Mouse (Mus musculus) forebrain, embryonic 15.5 days (tissue): ENCODE data around the gene Magix. TPM values are rescaled to one million over a fixed set of nuclear protein-coding genes. Genes with fewer than 3 reads are reported as not detected.
"Not testable (repeated sequence)": the region's sequence is repeated elsewhere in the genome, so short reads cannot be mapped to it uniquely, and the experiment has no call there.

Experiments
- ATAC-seq: fragments of 200-750 bp; cut with Nextera tagmentation; replicated peaks from 2 replicates; pipeline ENCODE4 v1.8.0; 2017; ENCODE audit warnings: mild to moderate bottlenecking, moderate TSS enrichment, moderate library complexity
- H3K27ac ChIP-seq: fragments of 300-500 bp; sonication (generic); replicated peaks from 2 replicates; pipeline ENCODE4 v1.5.1; 2015; ENCODE audit warnings: mild to moderate bottlenecking, inconsistent platforms
- H3K27me3 ChIP-seq: fragments of 300-500 bp; sonication (generic); 2 replicates; pipeline ENCODE4 v1.6.1; 2015; ENCODE audit warnings: inconsistent platforms
- H3K36me3 ChIP-seq: fragments of 300-500 bp; sonication (generic); 2 replicates; pipeline ENCODE4 v1.6.1; 2015; ENCODE audit warnings: mild to moderate bottlenecking, inconsistent platforms
- H3K4me1 ChIP-seq: fragments of 300-500 bp; sonication (generic); 2 replicates; pipeline ENCODE4 v1.6.1; 2015; ENCODE audit warnings: inconsistent platforms
- H3K4me2 ChIP-seq: fragments of 300-500 bp; sonication (generic); replicated peaks from 2 replicates; pipeline ENCODE4 v1.6.1; 2015; ENCODE audit warnings: mild to moderate bottlenecking, inconsistent platforms
- H3K4me3 ChIP-seq: fragments of 300-500 bp; sonication (generic); 2 replicates; pipeline ENCODE4 v1.5.1; 2015; ENCODE audit warnings: mild to moderate bottlenecking, inconsistent platforms
- H3K9ac ChIP-seq: fragments of 300-500 bp; sonication (generic); replicated peaks from 2 replicates; pipeline ENCODE4 v1.6.1; 2015; ENCODE audit warnings: mild to moderate bottlenecking, inconsistent platforms
- H3K9me3 ChIP-seq: fragments of 300-500 bp; sonication (generic); 2 replicates; pipeline ENCODE4 v1.6.1; 2016; ENCODE audit warnings: inconsistent platforms
- WGBS: fragments of 180-500 bp; shearing (Covaris S2); methylation state at CpG from one replicate; pipeline ENCODE4 v1.1.7; 2015; ENCODE audit warnings: mixed read lengths; 5-methylcytosine and 5-hydroxymethylcytosine counted together
- polyA plus RNA-seq: library from polyadenylated mRNA; unstranded; fragments of >200 nt; fragmentation: Nextera tagmentation; extraction: Ambion mirVana; gene quantifications from 2 replicates; pipeline ENCODE4 v1.2.1, GENCODE M21; 2015

Magix gene
- polyA plus RNA-seq, result 0.11 and 0.13 TPM in 2 replicates

DNA sequence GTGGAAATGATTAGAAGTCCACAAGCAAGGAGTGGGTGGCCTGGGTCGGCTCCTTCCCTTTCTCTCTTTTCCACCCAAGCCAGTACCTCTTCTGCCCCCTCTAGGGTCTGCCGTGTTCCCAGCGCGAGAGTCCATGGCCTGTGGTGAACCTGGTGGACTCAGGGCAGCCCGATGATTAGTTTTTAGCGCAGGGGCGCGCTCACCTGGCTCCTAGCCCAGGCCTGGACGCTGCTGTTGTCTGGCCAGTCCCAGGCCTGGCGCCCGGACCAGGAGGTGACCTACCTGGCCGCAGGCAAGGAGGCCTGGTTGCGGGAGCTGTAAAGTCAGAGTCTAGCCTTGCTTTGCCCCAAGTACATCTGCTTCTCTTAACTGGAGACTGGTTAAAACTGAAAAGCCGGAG lies at the start of gene Magix:
Gene Magix, minus strand, starts transcription at position 388 of the 400 bp plus-strand sequence.
- no peak within 1 kb of the TSS for H3K9ac ChIP-seq

DNA sequence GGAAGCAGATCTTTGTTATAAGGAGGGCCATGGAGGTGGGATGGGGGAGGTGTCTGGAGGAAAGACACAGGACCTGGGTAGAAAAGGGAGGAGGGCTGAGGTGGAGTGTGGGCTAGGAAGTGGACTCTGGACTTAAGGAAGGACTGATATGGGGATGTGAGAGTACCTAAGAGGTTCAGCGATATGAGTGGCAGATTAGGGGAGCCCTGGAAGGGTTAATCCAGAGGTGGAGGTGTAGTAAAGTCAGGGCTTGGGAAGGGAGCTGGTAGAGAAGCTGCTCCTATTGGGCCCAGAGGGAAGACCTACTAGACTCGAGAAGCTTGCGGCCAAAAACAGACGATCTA lies 47.8 kb upstream of the Magix start:
- Histone ChIP-seq H3K4me3 (peak overlapping the region; percentile 55), H3K9ac (peak overlapping the region; percentile 57), H3K27ac (peak overlapping the region; percentile 64; the same call in 1 of the 2 replicates), H3K36me3 (no peaks in the 10 kb centered on the region; the same call in 1 of the 2 replicates), H3K4me2 (peak overlapping the region; percentile 53), H3K27me3 (no peaks in the 10 kb centered on the region), H3K9me3 (no peaks in the 10 kb centered on the region), H3K4me1 (peaks cover 15% of the 10 kb centered on the region)
- no peak for ATAC-seq
- 38% methylated on average over 4 of the region's 4 CpGs for WGBS

More for the DNA sequence above, at the start of gene Magix:
- ATAC-seq, result no peak
- Histone ChIP-seq H3K4me2 (peak within 1 kb of the TSS; percentile 47), H3K27ac (no peak within 1 kb of the TSS), H3K36me3 (no peaks in the 10 kb centered on the region), H3K27me3 (no peaks in the 10 kb centered on the region), H3K9me3 (no peaks in the 10 kb centered on the region), H3K4me3 (peak within 1 kb of the TSS; percentile 27), H3K4me1 (no peaks in the 10 kb centered on the region)
- 64% methylated on average over 14 of the region's 14 CpGs for WGBS

DNA sequence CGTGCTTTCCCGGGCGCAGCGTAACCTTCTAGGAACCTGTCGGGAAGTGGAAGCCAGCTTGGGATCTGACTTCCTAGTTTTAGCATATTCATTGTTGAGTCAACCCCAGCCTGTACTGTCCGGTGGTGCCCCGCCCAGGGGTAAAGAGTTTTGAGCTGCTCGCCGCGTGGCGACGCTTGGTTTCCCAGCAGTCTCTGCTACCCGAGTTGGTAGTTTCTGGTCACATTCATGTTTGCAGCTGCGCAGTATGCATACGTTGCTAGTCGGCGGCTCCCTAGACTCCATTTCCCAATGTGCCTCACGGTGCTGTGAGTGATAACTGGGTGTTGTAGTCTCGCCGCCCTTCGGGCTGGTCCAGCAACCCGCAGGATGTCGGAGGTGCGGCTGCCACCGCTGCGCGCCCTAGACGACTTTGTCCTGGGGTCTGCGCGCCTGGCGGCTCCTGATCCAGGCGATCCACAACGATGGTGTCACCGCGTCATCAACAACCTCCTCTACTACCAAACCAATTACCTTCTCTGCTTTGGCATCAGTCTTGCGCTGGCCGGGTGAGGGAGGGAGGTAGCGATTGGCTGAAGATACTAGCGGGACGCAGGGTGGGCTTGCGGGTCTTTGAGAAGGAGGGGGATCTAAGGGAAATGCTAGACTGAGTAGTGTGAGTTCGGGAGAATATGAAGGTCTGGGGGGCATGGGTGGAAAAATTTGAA lies 47.3 kb upstream of the Magix start, which contains the start of gene Praf2:
Gene Praf2, plus strand, starts transcription at position 225 of the 707 bp plus-strand sequence.
- H3K9me3 ChIP-seq, result no peaks in the 10 kb centered on the region
- ATAC-seq, result peak; percentile 95
- no peaks in the 10 kb centered on the region; the same call in 1 of the 2 replicates for H3K36me3 ChIP-seq
- H3K27me3 ChIP-seq, result no peaks in the 10 kb centered on the region
- 27% methylated on average over 42 of the region's 42 CpGs for WGBS
- peak within 1 kb of the TSS; percentile 55 for H3K4me3 ChIP-seq
- H3K9ac ChIP-seq, result peak within 1 kb of the TSS; percentile 57
- H3K4me2 ChIP-seq, result peak within 1 kb of the TSS; percentile 53
- H3K4me1 ChIP-seq, result peaks cover 15% of the 10 kb centered on the region
- peak within 1 kb of the TSS; percentile 64 for H3K27ac ChIP-seq

DNA sequence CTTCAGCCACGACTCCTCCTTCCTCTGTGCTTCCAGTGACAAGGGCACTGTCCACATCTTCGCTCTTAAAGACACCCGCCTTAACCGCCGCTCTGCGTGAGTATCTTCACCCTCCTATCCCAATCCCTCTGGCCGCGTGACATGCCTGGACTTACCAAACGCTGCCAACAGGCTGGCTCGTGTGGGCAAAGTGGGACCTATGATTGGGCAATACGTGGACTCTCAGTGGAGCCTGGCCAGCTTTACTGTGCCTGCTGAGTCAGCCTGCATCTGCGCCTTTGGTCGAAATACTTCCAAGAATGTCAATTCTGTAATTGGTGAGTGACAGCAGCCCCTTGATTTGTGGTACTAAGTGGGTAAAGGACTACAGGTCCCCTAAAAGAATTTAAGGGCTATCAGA lies 46.1 kb upstream of the Magix start:
- 90% methylated on average over 13 of the region's 13 CpGs for WGBS
- Histone ChIP-seq H3K4me1 (peaks cover 22% of the 10 kb centered on the region), H3K4me2 (no peak overlapping the region), H3K27me3 (no peaks in the 10 kb centered on the region), H3K36me3 (no peaks in the 10 kb centered on the region; the same call in 1 of the 2 replicates), H3K9ac (no peak overlapping the region), H3K27ac (no peak overlapping the region), H3K9me3 (no peaks in the 10 kb centered on the region), H3K4me3 (no peak overlapping the region)
- ATAC-seq, result no peak

DNA sequence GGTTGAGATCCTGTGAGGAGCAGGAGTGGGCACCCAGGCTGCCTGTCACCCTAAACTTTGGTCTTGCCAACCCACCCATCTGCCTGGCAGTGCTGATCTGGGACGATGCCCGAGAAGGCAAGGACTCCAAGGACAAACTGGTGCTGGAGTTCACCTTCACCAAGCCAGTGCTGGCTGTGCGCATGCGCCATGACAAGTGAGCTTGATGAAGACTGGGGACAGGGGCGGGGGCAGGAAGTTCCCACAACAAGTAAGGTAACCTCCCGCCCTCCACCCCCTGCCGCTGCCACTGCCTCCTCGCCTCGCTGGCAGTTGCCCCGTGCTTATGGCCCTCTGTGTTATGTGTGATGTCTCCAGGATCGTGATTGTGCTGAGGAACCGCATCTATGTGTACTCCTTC lies 44.8 kb upstream of the Magix start:
- no peaks in the 10 kb centered on the region for H3K27me3 ChIP-seq
- no peak overlapping the region for H3K9ac ChIP-seq
- peaks cover 22% of the 10 kb centered on the region for H3K4me1 ChIP-seq
- no peak overlapping the region for H3K4me3 ChIP-seq
- H3K9me3 ChIP-seq, result no peaks in the 10 kb centered on the region
- 87% methylated on average over 12 of the region's 12 CpGs for WGBS
- H3K4me2 ChIP-seq, result no peak overlapping the region
- ATAC-seq, result no peak
- no peaks in the 10 kb centered on the region; the same call in 1 of the 2 replicates for H3K36me3 ChIP-seq
- H3K27ac ChIP-seq, result no peak overlapping the region

DNA sequence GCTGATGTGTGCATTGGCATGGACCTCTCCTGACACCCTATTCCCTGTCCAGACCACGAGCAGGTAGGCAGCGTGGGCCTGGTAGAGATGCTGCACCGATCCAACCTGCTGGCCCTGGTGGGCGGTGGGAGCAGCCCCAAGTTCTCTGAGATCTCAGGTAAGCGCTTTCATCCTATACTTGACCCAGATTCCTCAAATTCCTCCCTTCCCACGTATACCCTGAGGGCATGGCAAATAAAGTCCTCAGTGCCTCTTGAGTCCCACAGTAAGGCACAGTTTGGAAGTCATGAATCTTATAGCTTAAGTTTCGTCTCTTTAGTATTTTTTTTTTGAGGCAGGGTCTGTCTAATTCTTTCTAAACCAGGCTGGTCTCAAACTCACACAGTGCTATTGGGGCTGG lies 43.1 kb upstream of the Magix start:
- Histone ChIP-seq H3K9me3 (no peaks in the 10 kb centered on the region), H3K9ac (no peak overlapping the region), H3K27ac (no peak overlapping the region), H3K4me1 (peaks cover 15% of the 10 kb centered on the region), H3K4me3 (no peak overlapping the region), H3K27me3 (no peaks in the 10 kb centered on the region), H3K36me3 (no peaks in the 10 kb centered on the region; the same call in 1 of the 2 replicates), H3K4me2 (no peak overlapping the region)
- no peak for ATAC-seq
- 81% methylated on average over 7 of the region's 7 CpGs for WGBS

DNA sequence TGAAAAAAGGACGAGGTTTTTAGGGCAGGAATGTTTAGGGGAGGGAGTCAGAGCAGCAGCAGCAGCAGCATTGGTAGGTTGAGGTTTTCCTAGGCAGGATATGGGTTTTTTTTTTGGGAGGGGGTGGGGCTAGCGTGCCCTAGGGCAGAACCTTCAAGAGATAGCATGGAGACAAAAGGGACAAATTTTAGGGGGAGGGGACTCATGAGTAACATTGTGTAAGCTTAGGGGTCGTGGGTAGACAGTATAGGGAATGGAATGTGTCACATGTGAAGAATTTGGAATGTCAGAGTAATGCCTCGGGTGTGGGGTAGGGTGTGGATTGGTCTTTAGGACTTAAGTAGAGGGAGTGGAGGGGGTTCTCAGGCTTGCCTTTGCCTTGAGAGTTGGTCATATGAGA lies 41.6 kb upstream of the Magix start:
- WGBS, result 25% methylated on average over 4 of the region's 4 CpGs
- Histone ChIP-seq H3K36me3 (no peaks in the 10 kb centered on the region; the same call in 1 of the 2 replicates), H3K4me2 (peak overlapping the region; percentile 59), H3K9ac (peak overlapping the region; percentile 61), H3K4me1 (peaks cover 9% of the 10 kb centered on the region), H3K27ac (no peak overlapping the region), H3K4me3 (peak overlapping the region; percentile 57), H3K27me3 (no peaks in the 10 kb centered on the region), H3K9me3 (no peaks in the 10 kb centered on the region)
- ATAC-seq, result no peak

DNA sequence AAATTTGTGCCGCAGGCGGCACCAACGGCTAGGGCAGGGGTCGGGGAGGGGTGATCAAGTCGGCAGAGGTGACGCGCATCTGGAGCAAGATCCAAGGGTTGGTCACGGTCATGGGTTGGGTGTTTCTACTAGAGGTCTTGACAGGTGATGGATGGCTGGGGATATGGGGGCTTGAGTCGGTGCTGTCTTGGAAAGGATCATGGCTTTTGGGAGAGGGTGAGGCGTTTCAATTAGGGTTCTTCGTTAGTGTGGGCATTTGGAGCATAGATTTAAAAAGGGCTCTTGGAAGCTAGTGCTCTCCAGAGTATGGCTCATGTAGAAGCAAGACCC lies 41.2 kb upstream of the Magix start:
- Histone ChIP-seq H3K4me3 (peak overlapping the region; percentile 57), H3K36me3 (no peaks in the 10 kb centered on the region; the same call in 1 of the 2 replicates), H3K27ac (peak overlapping the region; percentile 93), H3K4me1 (peaks cover 7% of the 10 kb centered on the region), H3K9ac (peak overlapping the region; percentile 61), H3K9me3 (no peaks in the 10 kb centered on the region), H3K27me3 (no peaks in the 10 kb centered on the region), H3K4me2 (peak overlapping the region; percentile 59)
- peak; percentile 54; the same call in 1 of the 2 replicates for ATAC-seq
- WGBS, result 33% methylated on average over 11 of the region's 11 CpGs

DNA sequence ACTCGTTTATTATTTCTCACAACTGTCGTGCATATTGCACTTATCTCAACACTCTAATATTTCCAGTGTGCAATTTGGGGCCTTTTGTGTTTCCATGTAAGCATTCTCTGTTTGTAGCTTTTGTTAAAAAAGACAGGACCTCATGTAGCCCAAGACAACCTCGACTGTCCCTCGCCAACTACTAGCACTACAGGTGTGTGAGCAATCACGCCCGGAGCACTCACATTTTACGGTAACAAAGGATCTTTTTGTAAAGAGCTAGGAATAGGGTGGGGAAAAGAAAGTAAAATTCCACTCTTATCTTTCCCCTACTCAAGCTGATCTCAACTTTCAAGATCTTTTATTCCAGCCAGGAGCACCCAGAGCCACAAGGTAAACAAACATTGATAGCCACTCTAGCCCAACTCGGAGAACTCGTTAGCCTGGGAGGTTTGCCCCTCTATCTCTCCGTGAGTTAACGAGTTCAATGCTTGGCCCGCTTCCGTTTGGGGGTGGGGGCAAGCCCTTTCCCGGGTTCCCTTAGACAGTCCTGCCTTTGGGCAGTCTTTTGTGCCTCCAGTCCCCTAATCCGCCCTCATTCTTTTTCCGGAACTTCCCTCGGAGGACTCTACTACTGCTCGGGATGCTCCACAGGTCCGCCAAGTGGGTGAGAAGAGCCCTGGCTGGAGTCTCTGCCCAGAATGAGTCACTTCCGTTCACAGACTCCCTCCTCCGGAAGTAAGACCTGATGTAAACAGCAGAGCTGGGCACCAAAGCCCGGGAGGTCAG lies 40.6 kb upstream of the Magix start, which contains the start of gene Gm45208:
Gene Gm45208, plus strand, starts transcription at position 732 of the 768 bp plus-strand sequence.
- Histone ChIP-seq H3K4me2 (peak within 1 kb of the TSS; percentile 59), H3K9me3 (no peaks in the 10 kb centered on the region), H3K4me1 (peaks cover 7% of the 10 kb centered on the region), H3K9ac (peak within 1 kb of the TSS; percentile 61), H3K4me3 (peak within 1 kb of the TSS; percentile 57), H3K36me3 (no peaks in the 10 kb centered on the region; the same call in 1 of the 2 replicates), H3K27ac (peak within 1 kb of the TSS; percentile 93), H3K27me3 (no peaks in the 10 kb centered on the region)
- 29% methylated on average over 22 of the region's 22 CpGs for WGBS
- ATAC-seq, result peak; percentile 94

DNA sequence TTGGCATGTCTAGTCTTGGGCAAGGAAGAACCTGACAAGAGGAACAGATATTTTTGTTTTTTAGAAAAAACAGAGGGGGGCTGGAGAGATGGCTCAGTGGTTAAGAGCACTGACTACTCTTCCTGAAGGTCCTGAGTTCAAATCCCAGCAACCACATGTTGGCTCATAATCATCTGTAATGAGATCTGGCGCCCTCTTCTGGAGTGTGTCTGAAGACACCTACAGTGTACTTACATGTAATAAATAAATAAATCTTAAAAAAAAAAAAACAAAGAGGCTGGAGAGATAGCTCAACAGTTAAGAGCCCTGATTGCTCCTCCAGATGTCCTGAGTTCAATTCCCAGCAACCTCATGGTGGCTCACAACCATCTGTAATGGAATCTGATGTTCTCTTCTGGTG lies 35.0 kb upstream of the Magix start:
- H3K4me3 ChIP-seq, ATAC-seq, H3K9ac ChIP-seq, H3K27ac ChIP-seq, H3K9me3 ChIP-seq, H3K4me2 ChIP-seq, H3K36me3 ChIP-seq, H3K4me1 ChIP-seq, H3K27me3 ChIP-seq: not testable (repeated sequence)
- WGBS, result 35% methylated on average over 1 of the region's 1 CpGs

DNA sequence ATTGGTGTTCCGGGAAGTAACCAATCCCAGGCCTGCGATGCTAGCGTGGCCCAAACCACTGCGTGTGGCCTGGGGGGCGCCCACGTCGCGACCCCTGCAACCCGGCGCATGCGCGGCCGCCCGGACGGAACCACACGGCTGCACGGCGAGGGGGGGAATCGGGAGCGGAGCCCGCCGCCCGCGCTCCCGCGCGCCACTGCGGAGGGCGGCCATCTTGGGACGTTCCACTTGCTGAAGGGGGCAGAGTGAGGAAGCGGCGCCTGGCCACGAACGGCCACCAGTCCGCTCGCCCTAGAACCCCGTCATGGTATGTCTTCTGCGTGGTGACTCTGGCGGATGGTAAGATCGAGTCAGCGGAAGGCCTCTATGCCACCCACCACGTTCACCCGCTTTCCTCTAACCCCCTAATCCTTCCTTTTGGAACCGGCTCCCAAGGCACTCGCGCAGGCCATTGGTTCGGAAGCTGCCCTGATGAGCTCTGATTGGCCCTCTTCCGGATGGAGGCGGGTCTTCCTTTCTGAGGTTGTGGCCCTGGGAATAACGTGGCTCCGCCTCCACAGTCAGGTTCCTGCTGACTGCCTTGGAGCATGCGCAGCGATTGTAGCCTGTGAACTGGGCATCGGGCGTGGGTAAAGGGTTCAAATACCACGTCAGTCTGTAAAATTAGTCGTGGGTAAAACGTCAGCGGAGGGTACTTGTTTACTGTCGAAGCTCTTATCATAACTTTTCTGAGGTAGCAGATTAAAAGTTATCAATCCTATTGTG lies 33.3 kb upstream of the Magix start, which contains the start of gene Wdr45:
Gene Wdr45, plus strand, starts transcription at position 199 of the 765 bp plus-strand sequence.
- Histone ChIP-seq H3K9ac (peak within 1 kb of the TSS; percentile 41; the same call in 1 of the 2 replicates), H3K4me2 (peak within 1 kb of the TSS; percentile 45), H3K4me3 (peak within 1 kb of the TSS; percentile 35), H3K27ac (peak within 1 kb of the TSS; percentile 64; the same call in 1 of the 2 replicates)
- 21% methylated on average over 39 of the region's 60 CpGs for WGBS
- H3K36me3 ChIP-seq, H3K4me1 ChIP-seq, H3K9me3 ChIP-seq, H3K27me3 ChIP-seq: not testable (repeated sequence)
- ATAC-seq, result peak; percentile 98
